Mouse (Mus musculus): Measurements from ENCODE around the gene Umad1. TPM values are rescaled to one million over a fixed set of nuclear protein-coding genes. Genes with fewer than 3 reads are reported as not detected.

The Umad1 gene
- polyA plus RNA-seq, 1 experiment from 2014 or later = 21.2 TPM

DNA sequence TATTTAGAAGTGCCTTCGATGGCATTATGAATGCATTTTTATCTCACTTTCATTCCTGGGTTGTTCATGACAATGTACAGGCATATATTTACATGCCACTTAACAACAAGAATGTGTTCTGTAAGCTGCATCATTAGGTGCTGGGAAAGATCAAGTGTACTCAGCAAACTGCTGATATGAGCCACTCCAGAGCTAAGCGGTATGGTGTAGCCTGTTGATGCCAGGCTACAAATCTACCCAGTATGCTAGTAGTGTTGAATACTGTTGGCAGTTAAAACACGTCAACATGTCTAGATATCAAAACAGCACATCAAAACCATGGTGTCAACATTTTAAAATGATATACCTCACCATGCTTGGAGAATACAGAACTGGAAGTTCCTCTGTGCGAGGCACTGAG, 150.8 kb downstream of the Umad1 start:
- 81% methylated on average over 4 of the region's 4 CpGs for WGBS
- Histone ChIP-seq H3K36me3 (replicated peaks) (no peaks in the 10 kb centered on the region), H3K4me1 (peaks cover 8% of the 10 kb centered on the region; the same call in 1 of the 2 replicates), H3K27me3 (no peaks in the 10 kb centered on the region), H3K4me3 (replicated peaks) (no peak overlapping the region), H3K27ac (no peak overlapping the region), H3K9ac (no peak overlapping the region), H3K4me2 (no peak overlapping the region), H3K9me3 (no peaks in the 10 kb centered on the region)
- no peak for ATAC-seq (ENCODE audit: low FRiP score)

DNA sequence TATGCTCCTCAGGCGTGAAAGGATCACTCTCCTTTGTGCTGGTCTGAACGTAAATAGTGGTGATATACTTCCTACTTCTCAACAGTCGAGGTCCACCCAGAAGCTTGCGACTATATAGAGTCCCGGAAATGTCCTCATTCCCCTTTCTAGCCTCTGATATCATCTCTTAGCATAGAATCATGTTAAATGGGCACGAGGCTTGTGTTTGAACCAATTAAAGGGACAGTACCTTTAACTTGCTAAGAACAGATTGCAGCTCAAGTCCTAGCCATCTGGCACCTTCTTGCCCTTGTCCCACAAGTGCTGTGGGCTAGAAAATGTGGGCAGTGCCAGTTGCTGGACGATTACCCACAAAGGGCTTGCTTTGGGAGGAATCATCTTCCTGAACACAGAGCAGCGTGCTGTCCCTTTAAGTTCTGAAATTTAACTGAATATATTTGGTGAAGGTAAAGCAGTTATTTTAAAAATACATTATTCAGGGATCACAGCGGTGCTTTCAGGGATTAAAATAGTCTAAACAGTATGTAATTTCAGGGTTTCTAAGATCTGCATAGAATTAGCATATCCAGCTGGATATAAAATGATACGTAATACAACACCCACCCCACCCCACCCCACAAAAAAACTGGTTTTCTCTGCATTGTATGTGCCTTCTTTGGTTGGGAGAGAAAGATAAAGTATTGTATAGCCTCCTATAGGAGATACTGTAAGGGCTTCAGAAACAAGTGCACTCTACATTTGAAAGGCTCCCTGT, 153.9 kb downstream of the Umad1 start:
- no peak overlapping the region for H3K4me2 ChIP-seq
- peak; percentile 44; the same call in 1 of the 2 replicates for ATAC-seq (ENCODE audit: low FRiP score)

DNA sequence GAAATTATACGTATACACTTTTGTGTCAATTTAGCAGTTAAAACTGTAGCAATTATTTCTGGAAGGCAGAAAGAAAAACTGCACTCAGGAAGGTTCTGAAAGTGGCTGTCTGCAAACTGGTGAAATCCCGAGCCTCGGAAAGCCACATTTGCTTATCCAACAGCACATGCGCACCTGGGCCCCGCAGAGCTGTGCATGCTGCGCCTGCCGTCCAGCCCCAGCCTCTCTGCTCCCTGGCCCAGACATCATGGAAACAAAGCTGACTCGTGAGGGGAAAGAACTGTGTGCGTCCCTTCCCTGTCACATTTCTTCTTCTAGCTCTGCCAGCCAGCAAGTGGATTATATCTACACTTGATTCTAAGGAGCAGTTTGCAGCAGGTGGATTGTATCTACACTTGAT, 154.9 kb downstream of the Umad1 start:
- H3K4me3 ChIP-seq (replicated peaks) = no peak overlapping the region
- H3K36me3 ChIP-seq (replicated peaks) = no peaks in the 10 kb centered on the region
- H3K9ac ChIP-seq = no peak overlapping the region
- H3K4me2 ChIP-seq = no peak overlapping the region
- WGBS = 55% methylated on average over 9 of the region's 9 CpGs
- ATAC-seq (ENCODE audit: low FRiP score) = no peak; the same call in 1 of the 2 replicates
- no peaks in the 10 kb centered on the region for H3K27me3 ChIP-seq
- 0 out of 2 replicates have a peak overlapping the region, but pooled peaks have one; percentile 32 for H3K27ac ChIP-seq
- H3K4me1 ChIP-seq = peaks cover 8% of the 10 kb centered on the region; the same call in 1 of the 2 replicates
- H3K9me3 ChIP-seq = no peaks in the 10 kb centered on the region

More for the DNA sequence above, 153.9 kb downstream of the Umad1 start:
- Histone ChIP-seq H3K27ac (no peak overlapping the region), H3K27me3 (no peaks in the 10 kb centered on the region), H3K9ac (no peak overlapping the region), H3K9me3 (no peaks in the 10 kb centered on the region), H3K4me1 (peaks cover 8% of the 10 kb centered on the region; the same call in 1 of the 2 replicates), H3K36me3 (replicated peaks) (no peaks in the 10 kb centered on the region), H3K4me3 (replicated peaks) (no peak overlapping the region)
- WGBS = 70% methylated on average over 10 of the region's 10 CpGs

DNA sequence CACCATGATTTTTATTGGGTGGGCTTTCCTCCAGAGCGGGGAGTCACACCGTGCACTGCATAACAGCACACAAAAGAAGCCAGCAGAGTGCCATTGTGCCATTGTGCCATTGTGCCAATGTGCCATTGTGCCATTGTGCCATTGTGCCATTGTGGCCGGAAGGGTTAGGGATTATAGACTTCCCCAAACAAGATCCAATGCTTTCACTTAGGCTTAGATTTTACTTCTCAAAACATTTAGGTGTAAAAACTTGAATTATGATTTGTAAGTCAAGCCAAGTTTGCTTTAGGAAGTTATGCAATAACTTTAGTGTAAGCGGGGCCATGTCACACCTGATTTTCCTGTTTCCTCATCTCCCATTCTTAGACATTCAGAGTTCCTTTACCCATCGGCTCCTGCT, 156.7 kb downstream of the Umad1 start:
- 63% methylated on average over 5 of the region's 5 CpGs for WGBS
- ATAC-seq (ENCODE audit: low FRiP score) = no peak
- Histone ChIP-seq H3K4me2 (no peak overlapping the region), H3K4me3 (replicated peaks) (no peak overlapping the region), H3K4me1 (peaks cover 8% of the 10 kb centered on the region; the same call in 1 of the 2 replicates), H3K36me3 (replicated peaks) (no peaks in the 10 kb centered on the region), H3K9ac (no peak overlapping the region), H3K9me3 (no peaks in the 10 kb centered on the region), H3K27ac (no peak overlapping the region), H3K27me3 (no peaks in the 10 kb centered on the region)

DNA sequence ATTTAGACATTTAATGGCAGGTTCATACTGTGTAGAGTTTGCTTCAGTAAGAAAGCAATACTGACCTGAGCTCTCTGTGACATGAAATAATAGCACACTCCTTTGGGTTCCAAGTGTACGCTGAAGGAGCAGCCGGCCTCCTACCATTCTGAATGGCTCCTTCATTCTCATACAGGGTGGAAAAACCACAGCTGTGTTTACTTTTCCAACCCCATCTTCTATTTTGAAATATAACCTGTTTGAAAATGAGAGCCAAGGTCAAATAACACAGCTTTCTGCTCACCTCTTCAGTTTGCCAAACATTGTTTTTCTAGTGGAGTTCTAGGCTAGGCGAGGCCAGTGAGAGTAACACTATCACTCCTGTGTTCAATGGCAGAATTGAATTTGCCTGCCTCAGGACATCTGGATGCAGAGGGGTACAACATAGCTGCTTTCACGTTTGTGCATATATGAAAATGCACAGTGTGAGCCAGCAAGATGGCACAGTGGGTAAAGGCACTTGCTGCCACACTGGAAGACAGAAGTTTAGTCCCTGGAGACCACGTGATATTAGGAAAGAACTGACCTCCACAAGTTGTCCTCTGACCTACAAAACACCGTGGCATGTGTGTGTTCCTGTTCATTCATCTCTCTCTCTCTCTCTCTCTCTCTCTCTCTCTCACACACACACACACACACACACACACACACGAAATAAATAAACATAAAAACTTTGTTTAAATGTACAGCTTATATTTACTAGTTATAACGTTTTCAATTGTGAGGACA, 157.9 kb downstream of the Umad1 start:
- Histone ChIP-seq H3K4me1 (peaks cover 13% of the 10 kb centered on the region), H3K36me3 (replicated peaks) (no peaks in the 10 kb centered on the region), H3K27me3 (no peaks in the 10 kb centered on the region), H3K27ac (no peak overlapping the region), H3K9me3 (no peaks in the 10 kb centered on the region), H3K9ac (no peak overlapping the region), H3K4me2 (no peak overlapping the region), H3K4me3 (replicated peaks) (no peak overlapping the region)
- ATAC-seq (ENCODE audit: low FRiP score) = no peak
- WGBS = 85% methylated on average over 8 of the region's 8 CpGs

DNA sequence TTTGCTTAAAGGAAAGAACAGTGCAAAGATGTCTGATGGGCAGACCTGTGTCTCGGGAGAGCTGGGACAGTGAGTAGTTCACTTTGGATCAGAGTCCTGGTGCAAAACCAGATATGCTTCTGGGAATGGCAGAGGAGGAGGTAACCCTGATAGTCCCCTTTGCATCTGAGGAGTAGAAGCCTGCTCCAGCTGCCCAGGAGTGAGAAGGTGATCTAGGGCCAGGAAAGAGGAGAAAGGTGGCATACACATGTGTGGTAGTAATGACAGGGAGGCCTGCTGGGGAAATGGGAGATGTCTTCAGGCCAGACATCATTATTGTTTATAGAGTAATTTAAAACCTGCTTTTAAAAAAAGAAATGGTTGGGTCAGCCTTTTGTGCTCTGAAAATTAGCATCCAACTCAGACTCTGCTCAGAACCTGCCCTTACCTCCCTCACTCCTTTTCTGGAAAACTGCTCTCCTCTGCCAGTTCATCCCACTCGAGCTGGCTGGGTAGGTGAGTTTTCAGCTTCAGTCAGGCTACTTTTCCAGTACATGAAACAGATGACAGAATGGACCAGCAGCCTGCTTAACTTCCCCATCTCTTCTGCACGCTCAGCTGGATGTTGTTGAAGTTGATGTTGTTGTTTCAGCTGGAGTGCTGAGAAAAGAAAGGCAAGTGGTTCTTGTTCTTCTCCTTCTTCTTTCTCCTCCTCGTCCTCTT, 160.5 kb downstream of the Umad1 start:
- Histone ChIP-seq H3K4me1 (peaks cover 12% of the 10 kb centered on the region), H3K36me3 (replicated peaks) (no peaks in the 10 kb centered on the region), H3K9me3 (no peaks in the 10 kb centered on the region), H3K4me2 (no peak overlapping the region), H3K27me3 (no peaks in the 10 kb centered on the region), H3K9ac (no peak overlapping the region), H3K4me3 (replicated peaks) (no peak overlapping the region), H3K27ac (no peak overlapping the region)
- WGBS = 73% methylated on average over 4 of the region's 4 CpGs
- no peak for ATAC-seq (ENCODE audit: low FRiP score)

DNA sequence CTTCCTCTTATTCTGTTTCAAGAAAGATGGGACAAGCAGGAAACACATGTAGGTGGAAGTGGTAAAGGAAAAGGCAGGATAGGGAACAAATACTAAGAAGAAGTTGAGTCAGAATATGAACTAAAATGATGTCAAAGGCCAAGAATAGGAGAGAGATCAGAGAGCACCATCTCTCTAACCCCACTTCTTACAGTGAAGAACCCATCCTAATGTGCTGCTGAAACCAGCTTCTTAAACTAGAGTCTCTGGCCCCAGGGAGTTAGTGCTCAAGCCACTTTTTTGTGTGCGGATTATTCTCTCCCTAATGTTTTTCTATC, 161.1 kb downstream of the Umad1 start:
- H3K9ac ChIP-seq = no peak overlapping the region
- no peak overlapping the region for H3K27ac ChIP-seq
- no peaks in the 10 kb centered on the region for H3K9me3 ChIP-seq
- H3K27me3 ChIP-seq = no peaks in the 10 kb centered on the region
- no peak for ATAC-seq (ENCODE audit: low FRiP score)
- H3K4me1 ChIP-seq = peaks cover 12% of the 10 kb centered on the region
- H3K36me3 ChIP-seq (replicated peaks) = no peaks in the 10 kb centered on the region
- 95% methylated on average over 1 of the region's 1 CpGs for WGBS
- H3K4me3 ChIP-seq (replicated peaks) = no peak overlapping the region
- no peak overlapping the region for H3K4me2 ChIP-seq

DNA sequence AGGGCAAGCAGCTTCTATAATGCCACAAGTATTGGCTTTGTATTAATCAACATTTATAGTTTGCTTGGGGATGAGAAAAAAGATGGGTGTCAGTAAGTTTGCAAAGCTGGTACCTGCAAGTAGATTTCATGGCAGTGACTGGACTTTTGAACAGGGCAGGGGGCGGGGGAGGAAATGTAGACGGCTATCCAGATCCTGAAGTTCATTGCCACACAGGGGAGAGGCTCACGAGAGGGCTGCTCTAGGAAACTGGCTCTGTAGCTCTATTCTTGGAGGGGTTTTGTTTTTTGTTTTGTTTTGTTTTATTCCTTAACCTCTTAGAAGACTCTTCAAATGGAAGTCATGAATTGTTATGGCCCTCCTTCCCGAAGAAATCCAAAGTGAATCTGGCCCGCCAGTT, 162.3 kb downstream of the Umad1 start:
- peaks cover 12% of the 10 kb centered on the region for H3K4me1 ChIP-seq
- WGBS = 79% methylated on average over 5 of the region's 5 CpGs
- no peaks in the 10 kb centered on the region for H3K9me3 ChIP-seq
- no peak overlapping the region for H3K9ac ChIP-seq
- no peaks in the 10 kb centered on the region for H3K27me3 ChIP-seq
- no peak overlapping the region for H3K4me3 ChIP-seq (replicated peaks)
- ATAC-seq (ENCODE audit: low FRiP score) = no peak
- H3K27ac ChIP-seq = peak overlapping the region; percentile 62; the same call in 1 of the 2 replicates
- no peak overlapping the region for H3K4me2 ChIP-seq
- no peaks in the 10 kb centered on the region for H3K36me3 ChIP-seq (replicated peaks)

DNA sequence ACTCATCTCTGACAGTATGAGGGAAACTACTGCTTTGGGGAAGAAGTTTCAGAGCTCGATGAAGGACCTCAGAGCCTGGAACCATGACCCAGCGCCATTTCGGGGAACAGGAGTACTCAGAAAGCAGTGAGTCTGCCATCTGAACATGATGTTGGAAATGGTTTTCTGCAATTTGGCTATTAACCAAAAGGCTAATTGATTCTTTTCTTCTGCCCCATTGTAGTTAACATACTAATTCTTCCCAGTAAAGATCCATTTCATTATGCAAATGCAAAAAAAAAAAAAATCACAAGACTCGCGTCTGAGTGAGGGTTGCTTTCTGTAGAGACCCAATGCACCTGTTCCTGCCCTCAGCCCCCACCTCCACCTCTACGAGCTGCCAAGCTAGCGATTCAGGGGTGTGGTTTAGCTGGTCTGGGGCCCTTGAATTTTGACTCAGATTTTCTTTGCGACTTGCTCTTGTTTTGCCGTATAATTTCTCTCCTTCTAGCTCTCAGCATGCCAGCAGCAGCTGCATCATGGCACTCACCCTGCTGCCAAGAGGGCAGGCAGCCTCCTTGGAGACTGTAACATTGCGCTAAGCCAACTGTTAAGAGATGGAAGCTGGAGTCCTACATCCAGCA, 163.0 kb downstream of the Umad1 start:
- H3K9ac ChIP-seq = no peak overlapping the region
- H3K36me3 ChIP-seq (replicated peaks) = no peaks in the 10 kb centered on the region
- H3K4me1 ChIP-seq = peaks cover 12% of the 10 kb centered on the region
- no peak overlapping the region for H3K4me3 ChIP-seq (replicated peaks)
- H3K4me2 ChIP-seq = no peak overlapping the region
- WGBS = 56% methylated on average over 10 of the region's 10 CpGs
- peak overlapping the region; percentile 62 for H3K27ac ChIP-seq
- no peaks in the 10 kb centered on the region for H3K27me3 ChIP-seq
- H3K9me3 ChIP-seq = no peaks in the 10 kb centered on the region
- peak; percentile 55 for ATAC-seq (ENCODE audit: low FRiP score)

DNA sequence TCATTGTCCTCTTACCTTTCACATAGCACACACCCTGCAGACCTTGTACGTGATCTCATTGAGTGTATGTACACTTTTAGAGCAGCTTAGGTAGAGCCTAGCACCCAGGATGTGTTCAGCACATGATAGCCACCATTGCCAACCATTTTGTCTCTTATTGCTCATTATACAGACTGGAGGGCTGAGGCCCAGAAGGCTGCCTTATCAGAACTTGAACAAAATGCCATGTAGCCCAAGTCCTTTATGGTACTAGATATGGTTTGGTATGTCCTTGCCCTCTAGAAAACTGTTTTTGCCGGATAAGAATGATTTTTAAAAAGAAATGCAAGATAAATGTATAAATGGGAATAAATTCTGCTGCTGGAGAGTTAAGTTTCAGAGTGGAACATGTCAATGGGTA, 164.1 kb downstream of the Umad1 start:
- 0 out of 2 replicates have a peak overlapping the region, but pooled peaks have one; percentile 19 for H3K27ac ChIP-seq
- 89% methylated on average over 2 of the region's 2 CpGs for WGBS
- no peak for ATAC-seq (ENCODE audit: low FRiP score)
- H3K9me3 ChIP-seq = no peaks in the 10 kb centered on the region
- peaks cover 12% of the 10 kb centered on the region for H3K4me1 ChIP-seq
- no peak overlapping the region for H3K9ac ChIP-seq
- no peaks in the 10 kb centered on the region for H3K36me3 ChIP-seq (replicated peaks)
- H3K4me3 ChIP-seq (replicated peaks) = no peak overlapping the region
- no peaks in the 10 kb centered on the region for H3K27me3 ChIP-seq
- no peak overlapping the region for H3K4me2 ChIP-seq

DNA sequence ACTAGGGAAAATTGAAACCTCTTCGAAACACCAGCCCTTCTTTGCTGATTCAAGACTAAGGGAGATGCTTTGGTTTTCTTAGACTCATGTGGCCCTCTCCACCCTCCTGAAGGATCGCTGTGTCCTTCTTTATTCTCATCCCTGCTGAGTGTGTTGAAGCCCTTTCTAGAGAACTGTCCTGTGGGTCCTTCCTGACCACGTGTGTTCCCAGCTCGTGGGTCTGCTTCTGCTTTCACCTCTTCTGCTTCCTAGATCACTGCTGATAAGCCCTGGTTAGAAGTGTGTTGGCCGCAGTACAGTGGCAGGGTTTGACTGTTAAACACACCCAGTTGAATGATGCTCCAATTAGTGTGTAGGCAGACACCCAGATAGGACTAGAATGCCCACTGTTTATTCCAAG, 168.6 kb downstream of the Umad1 start:
- H3K9me3 ChIP-seq = no peaks in the 10 kb centered on the region
- no peak overlapping the region for H3K9ac ChIP-seq
- no peak overlapping the region for H3K4me2 ChIP-seq
- H3K4me1 ChIP-seq = no peaks in the 10 kb centered on the region
- ATAC-seq (ENCODE audit: low FRiP score) = no peak
- WGBS = 88% methylated on average over 5 of the region's 5 CpGs
- H3K36me3 ChIP-seq (replicated peaks) = no peaks in the 10 kb centered on the region
- no peak overlapping the region for H3K4me3 ChIP-seq (replicated peaks)
- no peak overlapping the region for H3K27ac ChIP-seq
- no peaks in the 10 kb centered on the region for H3K27me3 ChIP-seq

DNA sequence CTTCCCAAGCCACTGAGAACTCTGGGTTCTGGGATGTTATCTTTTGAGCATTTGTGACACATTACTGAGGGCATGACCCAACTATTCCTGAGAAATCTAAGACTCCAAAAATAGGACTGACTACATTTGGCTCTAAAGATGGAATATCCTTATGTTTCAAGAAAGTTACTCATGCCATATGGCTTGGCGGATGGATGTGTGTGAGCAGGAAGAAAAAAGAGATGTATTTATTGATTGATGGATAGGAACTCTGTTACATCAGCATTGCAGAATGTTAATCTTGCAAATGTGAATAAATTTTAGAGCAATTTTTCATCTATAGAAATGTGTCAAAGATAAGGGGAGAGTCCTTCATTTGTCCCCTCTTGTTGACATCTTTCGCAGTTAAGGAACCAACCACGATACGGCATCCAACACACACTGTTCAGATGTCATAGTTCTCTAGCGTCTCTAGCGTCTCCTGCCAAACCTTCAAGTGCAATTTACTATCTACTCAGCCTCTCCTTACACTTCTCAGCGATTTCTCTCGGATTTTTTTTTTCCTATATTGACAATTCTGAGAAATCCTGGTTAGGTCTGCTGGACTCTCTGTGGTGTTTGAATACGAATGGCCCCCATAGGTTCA, 171.6 kb downstream of the Umad1 start:
- H3K4me1 ChIP-seq = no peaks in the 10 kb centered on the region
- 94% methylated on average over 9 of the region's 9 CpGs for WGBS
- H3K27ac ChIP-seq = no peak overlapping the region
- no peaks in the 10 kb centered on the region for H3K27me3 ChIP-seq
- H3K9me3 ChIP-seq = no peaks in the 10 kb centered on the region
- H3K36me3 ChIP-seq (replicated peaks) = no peaks in the 10 kb centered on the region
- H3K9ac ChIP-seq = no peak overlapping the region
- H3K4me3 ChIP-seq (replicated peaks) = no peak overlapping the region
- no peak overlapping the region for H3K4me2 ChIP-seq
- ATAC-seq (ENCODE audit: low FRiP score) = no peak

All from forebrain, embryonic 12.5 days (tissue).